Mouse (Mus musculus) gastrocnemius, adult 2 months (tissue): ENCODE measurements around the gene Kpna4. TPM values are rescaled to one million over a fixed set of nuclear protein-coding genes. Genes with fewer than 3 reads are reported as not detected.

Experiments
- DNase-seq: peaks from one replicate; pipeline ENCODE4 v3.0.0; 2022
- H3K27ac ChIP-seq: fragments of 200-600 bp; 2 replicates; pipeline ENCODE4 v1.8.1; 2022; ENCODE audit warnings: mild to moderate bottlenecking
- H3K4me3 ChIP-seq: fragments of 200-600 bp; 2 replicates; pipeline ENCODE4 v1.8.1; 2022; ENCODE audit warnings: mild to moderate bottlenecking, moderate library complexity
- CTCF ChIP-seq: fragments of 200-600 bp; IDR thresholded peaks from 2 replicates; pipeline ENCODE4 v1.8.1; 2022; ENCODE audit warnings: antibody characterized with exemption, mild to moderate bottlenecking, moderate library complexity
- intact Hi-C: fragments of 180-260 bp; cut with DNase I; formaldehyde crosslinking; loops from one replicate; pipeline ENCODE4 v1.15.1; 2025
- total RNA-seq, 2 experiments: library from RNA; stranded (reverse); gene quantifications; 2 replicates each; pipeline ENCODE4 v1.2.3; 2021

The Kpna4 gene
- total RNA-seq, 2 experiments from 2014 or later = 119 TPM

DNA sequence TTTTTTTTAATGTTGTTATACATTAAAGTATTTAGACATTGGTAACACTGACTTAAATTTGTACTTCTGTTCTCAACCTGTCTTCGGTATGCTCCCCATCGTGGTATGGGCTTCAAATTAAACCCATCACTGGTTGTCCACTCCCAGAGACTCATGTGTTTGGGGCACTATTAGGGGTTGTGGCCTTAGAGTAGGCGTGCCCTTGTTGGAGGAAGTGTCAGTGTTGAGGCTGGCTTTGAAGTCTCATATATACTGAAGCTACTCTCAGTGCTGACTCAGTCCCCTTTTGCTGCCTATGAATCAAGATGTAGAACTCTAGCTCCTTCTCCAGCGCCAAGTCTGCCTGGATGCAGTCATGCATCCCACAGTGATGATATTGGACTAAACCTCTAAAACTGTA, 66.2 kb downstream of the Kpna4 start:
- intact Hi-C loops = no loop called here
- H3K4me3 ChIP-seq = no peak overlapping the region
- no peak for TF ChIP-seq CTCF
- H3K27ac ChIP-seq = no peak overlapping the region
- DNase-seq = no peak

DNA sequence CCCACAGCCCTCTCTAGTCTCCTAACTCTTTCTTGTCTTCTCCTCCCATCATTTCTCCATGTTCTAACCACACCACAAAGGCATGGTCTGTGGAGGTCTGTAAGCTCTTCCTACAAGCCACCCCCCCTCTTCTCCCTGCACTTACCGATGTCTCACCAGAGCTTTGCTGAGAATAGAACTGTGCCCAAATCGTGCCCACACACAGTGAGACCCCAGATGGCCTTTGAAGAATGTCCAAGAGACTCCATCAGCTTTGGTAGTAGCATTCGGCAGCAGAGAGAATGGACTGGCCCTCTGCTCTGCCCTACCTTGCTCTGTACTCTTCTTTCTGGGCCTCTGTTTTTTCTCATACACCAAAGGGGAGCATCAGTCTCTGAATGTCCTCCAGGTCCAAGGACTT, 71.0 kb downstream of the Kpna4 start:
- Histone ChIP-seq H3K27ac (no peak overlapping the region), H3K4me3 (no peak overlapping the region)
- TF ChIP-seq CTCF = no peak
- intact Hi-C loops = no loop called here
- DNase-seq = no peak

DNA sequence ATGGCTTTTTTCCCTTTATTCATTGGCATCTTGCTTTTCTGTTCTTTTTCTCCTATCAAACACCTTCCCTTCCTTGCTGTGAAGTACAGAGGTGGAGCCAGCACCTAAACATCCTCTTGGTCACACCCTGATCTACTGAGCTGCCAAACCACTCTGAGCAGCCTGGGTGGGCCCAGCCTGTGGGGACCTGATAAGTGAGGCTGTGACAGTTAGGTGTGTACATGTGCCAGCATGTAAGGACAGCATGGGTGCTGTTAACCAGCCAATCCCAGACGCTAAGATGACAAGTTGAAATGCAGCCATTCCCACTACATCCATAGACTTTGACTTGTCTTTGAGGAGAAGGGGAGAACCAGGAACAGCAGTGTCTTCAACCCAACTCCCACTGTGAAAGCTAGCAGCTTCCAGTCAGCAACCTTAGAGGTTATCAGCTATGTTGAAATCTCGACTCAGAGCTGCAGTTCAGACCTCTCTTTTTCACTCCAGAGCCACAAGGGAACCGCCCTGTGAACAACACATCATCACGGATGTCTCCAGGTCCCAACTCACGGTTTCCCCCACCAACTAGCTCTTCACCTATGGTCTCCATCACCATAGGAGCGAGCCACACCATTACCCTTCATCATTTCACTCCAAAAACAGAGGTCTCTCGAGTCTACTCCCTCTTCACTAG, 72.0 kb downstream of the Kpna4 start:
- intact Hi-C loops = no loop called here
- H3K4me3 ChIP-seq = no peak overlapping the region
- no peak for DNase-seq
- H3K27ac ChIP-seq = no peak overlapping the region
- TF ChIP-seq CTCF = no peak

DNA sequence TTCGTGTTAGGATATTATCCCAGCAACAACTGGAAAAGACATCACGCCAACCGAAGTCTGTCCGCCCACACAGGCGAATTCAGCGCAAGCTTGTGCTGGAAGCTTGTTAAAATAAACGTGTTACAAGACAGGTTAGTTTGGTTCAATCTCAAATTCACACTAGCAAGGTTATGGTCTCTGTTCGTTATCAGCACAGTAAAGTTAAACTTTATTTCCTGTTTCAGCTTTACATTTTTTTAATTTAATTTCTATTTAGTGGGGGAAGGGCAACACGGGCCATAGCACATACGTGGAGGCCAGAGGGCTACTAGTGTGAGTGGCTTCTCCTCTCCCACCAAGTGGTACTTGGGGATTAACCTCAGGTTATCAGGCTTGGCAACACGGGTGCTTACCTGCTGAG, 75.0 kb downstream of the Kpna4 start:
- TF ChIP-seq CTCF = no peak
- Histone ChIP-seq H3K4me3 (no peak overlapping the region), H3K27ac (no peak overlapping the region)
- intact Hi-C loops = no loop called here
- no peak for DNase-seq

DNA sequence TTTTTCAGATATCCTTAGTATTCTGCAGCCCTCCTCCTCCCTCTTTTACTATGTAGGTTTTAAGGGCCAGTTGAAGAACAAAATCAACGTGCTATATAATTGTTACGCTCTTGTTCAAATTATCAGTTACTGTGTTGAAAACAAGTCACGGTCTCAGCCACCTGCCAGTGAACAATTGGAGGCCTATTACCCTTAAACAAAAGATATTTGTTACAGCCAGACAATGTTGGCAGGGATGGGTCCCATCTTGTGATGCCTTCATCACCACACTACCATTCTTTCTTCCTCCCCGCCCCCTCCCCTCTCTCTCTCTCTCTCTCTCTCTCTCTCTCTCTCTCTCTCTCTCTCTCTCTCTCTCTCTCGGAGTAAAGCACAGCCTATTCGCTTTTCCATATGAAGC, 77.9 kb downstream of the Kpna4 start:
- DNase-seq = no peak
- intact Hi-C loops = no loop called here
- TF ChIP-seq CTCF = no peak
- Histone ChIP-seq H3K4me3 (no peak overlapping the region), H3K27ac (no peak overlapping the region)

DNA sequence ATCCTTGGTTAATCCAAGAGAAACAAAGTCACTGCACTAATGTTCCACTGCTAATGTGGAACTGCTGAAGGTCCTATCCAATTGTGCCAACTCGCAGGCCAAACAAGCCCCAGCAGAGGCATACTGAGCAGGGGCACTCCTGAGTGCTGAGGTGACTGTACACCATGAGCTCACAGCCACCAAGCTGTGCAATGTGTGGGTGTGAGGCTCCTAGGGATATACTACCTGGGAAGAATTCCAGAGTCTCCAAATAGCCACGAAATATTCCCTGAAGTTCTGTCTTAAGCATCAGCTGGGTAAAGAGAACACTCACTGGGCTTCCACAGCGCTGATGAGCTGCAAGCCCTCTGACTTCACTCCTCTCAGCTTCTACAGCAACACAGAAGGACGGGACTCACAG, 79.2 kb downstream of the Kpna4 start:
- Histone ChIP-seq H3K4me3 (no peak overlapping the region), H3K27ac (no peak overlapping the region)
- intact Hi-C loops = no loop called here
- no peak for DNase-seq
- TF ChIP-seq CTCF = no peak

DNA sequence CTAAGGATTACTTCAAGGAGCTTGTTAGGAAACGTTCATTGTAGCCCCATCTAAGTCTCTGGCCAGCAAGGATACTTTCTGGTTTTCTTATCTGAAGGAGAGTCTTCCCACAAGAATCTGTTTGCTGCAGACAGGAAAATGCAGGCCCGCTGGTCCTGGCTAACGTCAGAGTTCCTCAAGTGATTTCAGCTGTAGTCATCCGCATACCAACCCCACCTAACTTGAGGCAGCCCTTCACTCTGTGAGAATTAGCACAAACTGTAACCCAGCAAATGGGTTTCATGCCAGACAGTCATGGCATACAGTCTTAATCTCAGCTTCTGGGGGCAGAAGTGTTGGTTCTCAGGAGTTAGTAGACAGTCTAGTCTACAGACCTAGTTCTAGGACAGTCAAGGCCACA, 80.4 kb downstream of the Kpna4 start:
- no peak for DNase-seq
- intact Hi-C loops = no loop called here
- Histone ChIP-seq H3K4me3 (no peak overlapping the region), H3K27ac (no peak overlapping the region)
- TF ChIP-seq CTCF = no peak

DNA sequence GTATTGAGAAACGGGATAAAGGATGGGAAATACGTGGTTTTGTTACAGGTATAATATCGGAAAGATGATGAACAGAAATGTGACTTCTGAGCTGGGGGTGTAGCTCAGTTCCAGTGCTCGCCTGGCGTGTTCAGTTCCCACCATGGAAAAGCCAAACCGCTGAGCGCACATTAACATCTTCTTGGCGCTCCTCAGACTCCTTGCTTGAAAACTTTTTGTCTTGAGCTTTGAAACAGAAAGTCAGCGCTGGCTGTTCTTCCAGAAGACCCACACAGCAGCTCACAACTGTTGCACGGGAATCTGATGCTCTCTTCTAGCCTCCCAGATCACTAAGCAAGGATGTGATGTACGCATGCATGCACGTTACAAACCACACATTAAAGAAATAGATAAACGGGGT, 81.2 kb downstream of the Kpna4 start:
- Histone ChIP-seq H3K27ac (no peak overlapping the region), H3K4me3 (peak overlapping the region; percentile 90)
- TF ChIP-seq CTCF = no peak
- intact Hi-C loops = no loop called here
- DNase-seq = no peak

DNA sequence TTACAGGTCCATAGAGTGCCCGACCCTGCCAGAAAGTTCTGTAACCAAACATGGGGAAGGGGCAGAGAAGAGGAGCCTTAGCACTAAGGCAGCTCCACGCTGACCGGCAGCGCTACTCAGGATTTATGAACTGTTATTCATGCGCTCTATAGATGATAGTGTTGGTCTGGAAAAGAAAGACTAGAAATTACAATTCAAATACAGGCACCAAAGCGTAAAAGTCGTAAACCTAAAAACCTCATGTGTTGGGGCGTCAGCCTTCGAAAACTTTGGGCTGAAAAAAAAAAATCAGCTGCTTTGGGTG, 81.6 kb downstream of the Kpna4 start:
- peak overlapping the region; percentile 90 for H3K4me3 ChIP-seq
- intact Hi-C loops = no loop called here
- DNase-seq = no peak
- H3K27ac ChIP-seq = peak overlapping the region; percentile 75
- TF ChIP-seq CTCF = no peak

DNA sequence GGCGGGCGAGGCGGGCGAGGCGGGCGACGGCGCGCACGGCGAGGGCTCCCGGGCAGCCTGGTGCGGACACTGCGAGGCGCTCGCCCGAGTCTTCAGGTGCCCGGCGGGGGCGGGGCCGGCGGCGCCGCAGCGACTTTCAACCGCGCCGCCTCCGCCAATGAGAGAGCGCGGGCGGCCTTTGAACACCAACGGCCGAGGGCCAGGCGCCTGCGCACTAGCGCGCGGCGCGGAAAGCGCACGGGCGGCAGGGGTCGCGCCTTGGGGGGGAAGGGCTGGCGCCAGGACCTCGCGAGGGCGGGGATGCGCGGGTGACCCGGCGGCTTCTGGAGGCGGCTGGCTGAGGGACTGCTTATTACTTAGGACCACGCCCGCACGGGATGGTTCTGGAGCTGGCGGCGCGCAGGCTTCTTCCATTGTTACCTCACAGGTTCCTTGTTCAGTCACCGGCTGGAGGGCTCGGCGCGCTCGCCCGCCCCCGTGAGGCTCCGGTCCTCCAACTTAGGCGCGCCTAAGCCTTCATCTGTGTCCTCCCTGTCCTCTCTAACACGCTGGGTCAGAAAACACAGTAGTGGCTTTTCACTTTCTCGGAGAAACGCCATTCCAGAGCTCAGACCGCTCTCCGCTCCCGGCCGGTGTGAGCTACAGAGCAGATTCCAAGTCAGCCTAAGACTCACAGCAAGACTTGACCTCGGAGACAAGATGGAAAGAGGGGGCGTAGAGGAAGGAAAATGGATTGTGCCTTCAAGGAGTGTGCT, 82.1 kb downstream of the Kpna4 start, which contains the start of gene Trim59:
Gene Trim59, minus strand, starts transcription at position 111 of the 755 bp plus-strand sequence.
- intact Hi-C loops = no loop called here
- Histone ChIP-seq H3K4me3 (peak within 1 kb of the TSS; percentile 90), H3K27ac (peak within 1 kb of the TSS; percentile 75)
- DNase-seq = peak; percentile 93
- peak; percentile 33; the same call in 1 of the 2 replicates for TF ChIP-seq CTCF

DNA sequence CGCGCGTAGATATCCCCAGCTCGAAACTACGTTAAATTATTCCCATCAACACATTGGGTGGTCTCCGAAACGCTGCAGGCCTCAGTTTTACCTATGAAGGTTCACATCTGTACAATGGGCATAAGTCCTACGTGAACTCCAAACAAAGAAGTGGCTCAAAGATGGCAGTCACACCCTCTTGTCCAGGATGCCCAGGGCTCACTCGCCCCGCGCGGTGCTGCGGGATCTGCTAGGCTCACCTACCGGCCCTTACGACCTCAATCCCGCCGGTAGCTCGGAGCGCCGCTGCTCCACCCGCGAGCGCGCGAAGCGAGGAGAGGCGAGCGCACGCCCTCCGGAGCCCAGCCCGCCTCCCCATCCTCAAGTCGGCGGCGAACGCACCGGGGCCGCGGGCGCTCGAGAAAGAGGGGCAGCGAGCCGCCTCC, 82.7 kb downstream of the Kpna4 start:
- DNase-seq = no peak
- peak overlapping the region; percentile 90 for H3K4me3 ChIP-seq
- intact Hi-C loops = no loop called here
- no peak for TF ChIP-seq CTCF
- peak overlapping the region; percentile 75 for H3K27ac ChIP-seq

DNA sequence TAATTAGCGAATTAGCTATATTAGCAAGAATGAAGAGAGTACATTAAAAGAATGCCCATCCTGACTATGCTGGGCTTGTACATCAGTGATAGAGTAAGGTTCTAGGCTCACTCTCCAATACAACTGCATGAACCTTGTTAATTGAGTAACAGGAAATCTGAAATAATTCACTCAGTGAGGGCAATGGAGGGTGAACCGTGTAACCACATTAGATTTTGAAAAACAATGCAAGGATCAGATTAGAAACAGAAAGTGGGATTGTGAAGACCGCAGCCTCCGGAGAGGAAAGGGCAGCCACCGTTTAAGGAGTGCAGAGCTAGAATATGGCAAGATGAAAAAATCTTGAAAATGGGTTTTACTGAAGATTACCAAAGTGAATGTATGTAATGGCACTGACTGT, 85.6 kb downstream of the Kpna4 start:
- no peak overlapping the region for H3K27ac ChIP-seq
- intact Hi-C loops = no loop called here

DNA sequence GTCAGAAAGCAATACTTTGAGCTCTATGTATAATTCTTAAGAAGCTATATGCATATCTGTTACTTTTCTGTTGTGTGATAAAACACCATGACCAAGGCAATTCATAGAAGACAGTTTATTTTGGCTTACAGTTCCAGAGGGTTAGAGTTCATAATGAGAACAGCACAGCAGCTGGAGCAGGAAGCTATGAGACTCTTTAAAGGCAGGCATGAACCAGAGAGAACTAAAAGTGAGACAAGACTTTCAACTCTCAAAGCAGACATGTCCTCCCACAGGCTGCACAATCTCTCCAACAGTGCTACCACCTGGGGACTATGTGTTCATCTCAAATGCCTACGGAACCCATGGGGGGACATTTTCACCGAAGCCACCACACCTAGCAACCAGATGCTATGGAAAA, 86.8 kb downstream of the Kpna4 start:
- intact Hi-C loops = no loop called here
- no peak for TF ChIP-seq CTCF
- Histone ChIP-seq H3K4me3 (no peak overlapping the region), H3K27ac (no peak overlapping the region)
- DNase-seq = no peak

More for the DNA sequence above, 85.6 kb downstream of the Kpna4 start:
- H3K4me3 ChIP-seq = no peak overlapping the region
- no peak for TF ChIP-seq CTCF
- no peak for DNase-seq
